Mouse (Mus musculus) sigmoid colon, adult 10 weeks (tissue): Measurements from ENCODE around the gene Ptma. TPM values are rescaled to one million over a fixed set of nuclear protein-coding genes. Genes with fewer than 3 reads are reported as not detected.

Source experiments
- polyA plus RNA-seq: library from polyadenylated mRNA; stranded (reverse); fragments of 350-450 nt; fragmentation: Illumina TruSeq; extraction: RNeasy Lipid Tissue Mini Kit (QIAGEN cat#74804); gene quantifications from one replicate; pipeline ENCODE4 v1.2.3, GENCODE M21; 2014; ENCODE audit warnings: low read depth, low replicate concordance

Ptma gene
- 1,773 TPM for polyA plus RNA-seq

DNA sequence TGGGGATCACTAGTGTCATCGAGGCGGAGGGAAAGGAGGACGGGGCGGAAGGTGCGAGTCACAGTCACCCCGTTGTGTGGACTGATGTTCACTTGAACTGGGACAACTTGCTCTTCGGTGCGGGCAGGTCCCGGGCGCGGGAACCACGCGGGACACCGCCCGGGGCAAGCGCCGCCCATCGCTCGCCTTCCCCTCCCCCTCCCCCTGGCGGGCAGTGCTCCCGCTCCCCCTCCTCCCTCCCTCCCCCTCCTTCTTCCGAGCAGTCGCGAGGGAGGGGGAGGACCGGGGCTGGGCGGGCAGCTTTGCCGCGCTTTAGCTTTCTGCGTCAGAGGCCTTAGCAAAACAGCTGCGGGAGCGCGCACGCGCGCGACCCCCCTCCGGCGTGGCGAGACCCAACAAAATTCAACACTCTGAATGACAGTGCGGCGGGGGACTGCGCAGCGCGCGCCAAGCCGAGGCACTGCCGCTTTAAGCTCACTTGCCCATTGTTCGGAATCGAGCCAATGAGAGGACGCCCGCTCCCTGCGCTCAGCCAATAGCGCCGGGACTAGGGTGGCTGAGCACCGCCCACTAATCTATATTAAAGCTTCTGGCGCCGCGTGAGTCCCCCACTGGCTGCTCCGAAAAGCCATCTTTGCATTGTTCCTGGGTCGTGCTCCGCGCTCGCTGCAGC, at the start of gene Ptma:
TSS of gene Ptma (plus strand) at position 611 of the 673 bp plus-strand sequence.

Other genes with a start within 250 kb of the Ptma start
- 53.5 TPM for gene B3gnt7, start 223.9 kb upstream of the Ptma start, polyA plus RNA-seq
- 363 TPM for gene Ncl, start 167.3 kb upstream of the Ptma start, polyA plus RNA-seq
- not detected for gene Nmur1, start 100.5 kb upstream of the Ptma start, polyA plus RNA-seq
- gene Tex44, start 100.4 kb upstream of the Ptma start, polyA plus RNA-seq, result not detected
- 22.4 TPM for gene Pde6d, start 55.9 kb downstream of the Ptma start, polyA plus RNA-seq
- gene Cops7b, start 56.2 kb downstream of the Ptma start, polyA plus RNA-seq, result 5.0 TPM
- not detected for gene Nppc, start 143.8 kb downstream of the Ptma start, polyA plus RNA-seq
- 7.2 TPM for gene Dis3l2, start 177.1 kb downstream of the Ptma start, polyA plus RNA-seq